Mouse (Mus musculus): ENCODE results near the gene Fxyd6.

Gene Fxyd6

DNA sequence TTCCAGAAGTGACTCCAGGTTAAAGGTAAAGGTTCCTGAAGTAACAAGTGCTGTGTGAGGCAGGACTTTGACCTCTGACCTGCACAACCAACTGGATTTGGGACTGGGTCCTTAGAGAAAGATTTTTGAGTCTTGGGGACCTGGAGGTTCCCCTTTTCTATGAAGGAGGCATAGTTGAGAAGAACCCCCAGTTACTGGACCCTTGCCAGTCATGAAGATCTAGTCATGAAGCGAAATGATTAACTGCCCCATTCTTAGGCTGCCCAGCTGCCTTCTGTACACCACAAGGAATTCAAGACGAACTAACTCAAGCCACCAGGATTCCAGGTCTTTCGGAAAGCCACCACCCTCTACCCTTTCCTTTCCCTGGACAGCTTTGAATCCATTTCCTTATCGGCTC lies 6.4 kb downstream of the Fxyd6 start:
- no peak for DNase-seq (ENCODE audit: low spot score in 2 of 2)

- no peak for DNase-seq (ENCODE audit: low spot score in 2 of 2)
Observed at GRCm38 (mm10) chr9:45376883-45377282, 6.9 kb downstream of the Fxyd6 start.

- DNase-seq (ENCODE audit: low spot score in 2 of 2), result no peak
Observed at GRCm38 (mm10) chr9:45380411-45381251, 10.6 kb downstream of the Fxyd6 start.

DNA sequence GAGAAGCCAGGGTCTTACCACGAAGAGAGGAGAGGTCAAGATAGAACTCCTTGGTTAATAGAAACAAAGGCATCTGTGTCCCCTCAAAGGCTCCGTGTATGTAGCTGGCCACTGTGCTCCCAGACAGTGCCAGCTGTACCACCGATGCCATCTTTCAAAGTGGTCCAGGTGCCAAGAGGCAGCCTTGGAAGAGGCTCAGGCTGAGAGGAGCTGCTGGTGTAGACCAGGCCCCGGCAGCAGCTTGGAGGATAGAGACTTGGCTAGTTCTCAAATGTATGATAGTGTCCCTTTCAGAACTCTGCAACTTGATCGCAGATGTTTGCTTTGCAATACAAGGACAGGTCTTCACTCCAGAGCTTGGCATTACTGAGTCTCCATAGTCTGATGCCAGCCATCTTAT lies 12.4 kb downstream of the Fxyd6 start:
- DNase-seq (ENCODE audit: low spot score in 2 of 2), result no peak

DNA sequence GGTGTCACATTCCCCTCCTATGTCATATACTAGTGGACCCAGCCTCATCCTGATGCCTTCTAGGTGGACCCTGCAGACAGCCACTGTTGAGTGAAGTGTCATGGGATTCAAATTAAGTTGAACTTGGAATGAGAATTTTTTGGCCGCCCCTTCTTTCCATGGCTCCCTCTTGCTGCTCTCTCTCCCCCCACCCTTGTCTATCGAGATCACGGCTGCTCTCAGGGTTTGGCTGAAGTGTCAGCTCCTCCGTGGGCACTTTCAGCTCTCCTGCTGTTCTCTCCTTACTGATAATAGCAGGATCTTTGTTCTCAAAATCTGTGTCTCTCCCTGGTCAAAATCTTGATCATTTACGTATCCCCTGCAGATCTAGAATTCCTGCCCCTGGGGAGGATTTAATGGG lies 12.8 kb downstream of the Fxyd6 start:
- no peak for DNase-seq (ENCODE audit: low spot score in 2 of 2)

DNA sequence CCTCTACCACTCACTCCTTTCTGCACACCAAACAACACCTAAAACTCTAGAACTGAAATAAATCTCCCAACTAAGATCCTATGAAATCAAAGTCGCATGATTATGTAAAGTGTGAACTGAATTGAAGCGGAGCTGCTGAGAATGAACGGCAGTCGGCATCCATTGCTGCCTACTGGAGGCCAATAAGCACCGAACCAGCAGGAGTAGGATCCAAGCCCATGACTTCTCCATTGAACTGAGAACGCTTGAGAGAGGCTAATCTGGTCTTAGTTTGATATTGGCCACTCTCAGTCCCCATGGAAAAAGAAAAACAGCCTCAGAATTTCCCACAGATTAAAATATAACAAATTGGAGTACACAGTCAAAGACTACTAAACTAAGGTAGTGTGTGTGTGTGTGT lies 13.9 kb downstream of the Fxyd6 start:
- no peak for DNase-seq (ENCODE audit: low spot score in 2 of 2)

DNA sequence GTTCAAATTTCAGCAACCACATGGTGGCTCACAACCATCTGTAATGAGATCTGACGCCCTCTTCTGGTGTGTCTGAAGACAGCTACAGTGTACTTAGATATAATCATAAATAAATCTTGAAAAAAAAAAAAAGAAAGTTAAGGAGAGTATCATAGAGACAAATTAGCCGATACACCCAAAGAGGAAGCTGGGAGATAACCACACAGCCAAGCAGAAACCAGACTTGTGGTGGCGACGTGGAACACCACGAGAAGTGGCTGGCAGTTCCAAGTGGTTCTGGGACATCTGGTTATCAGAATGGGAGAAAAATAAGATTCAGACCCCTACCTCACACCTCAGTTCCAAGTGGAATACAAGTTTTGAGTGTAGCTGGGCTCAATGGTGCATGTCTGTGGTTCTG lies 16.7 kb downstream of the Fxyd6 start:
- no peak for DNase-seq (ENCODE audit: low spot score in 2 of 2)

- peak; percentile 90 to 92 for DNase-seq (ENCODE audit: low spot score in 2 of 2)
Observed at GRCm38 (mm10) chr9:45388385-45388994, 18.5 kb downstream of the Fxyd6 start.

- no peak for DNase-seq (ENCODE audit: low spot score in 2 of 2)
Observed at GRCm38 (mm10) chr9:45389596-45389995, 19.6 kb downstream of the Fxyd6 start.

GRCm38 (mm10) chr9:45391299-45391698 lies 21.3 kb downstream of the Fxyd6 start:
- no peak for DNase-seq (ENCODE audit: low spot score in 2 of 2)

- DNase-seq (ENCODE audit: low spot score in 2 of 2), result no peak
Observed at GRCm38 (mm10) chr9:45395218-45395617, 25.2 kb downstream of the Fxyd6 start.

DNA sequence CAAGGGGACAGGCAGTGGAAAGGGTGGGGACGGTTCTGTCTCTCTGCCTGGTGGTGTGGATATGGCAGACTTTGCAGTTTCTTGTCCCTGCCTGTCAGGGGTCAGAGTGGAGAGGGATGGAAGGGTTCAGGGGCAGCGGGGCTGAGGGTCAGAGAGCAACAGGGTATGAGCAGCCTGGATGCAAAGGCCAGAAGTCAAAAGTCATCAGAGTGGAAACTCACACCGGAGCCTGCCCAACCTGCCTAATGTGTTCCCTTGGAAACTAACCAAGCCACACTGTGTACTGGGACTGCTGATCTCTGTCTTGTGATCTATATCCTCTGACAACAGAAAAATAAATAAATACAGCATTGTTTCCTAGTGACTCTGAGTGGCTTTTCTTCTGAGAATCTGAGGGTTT lies 25.8 kb downstream of the Fxyd6 start:
- no peak for DNase-seq (ENCODE audit: low spot score in 2 of 2)

DNA sequence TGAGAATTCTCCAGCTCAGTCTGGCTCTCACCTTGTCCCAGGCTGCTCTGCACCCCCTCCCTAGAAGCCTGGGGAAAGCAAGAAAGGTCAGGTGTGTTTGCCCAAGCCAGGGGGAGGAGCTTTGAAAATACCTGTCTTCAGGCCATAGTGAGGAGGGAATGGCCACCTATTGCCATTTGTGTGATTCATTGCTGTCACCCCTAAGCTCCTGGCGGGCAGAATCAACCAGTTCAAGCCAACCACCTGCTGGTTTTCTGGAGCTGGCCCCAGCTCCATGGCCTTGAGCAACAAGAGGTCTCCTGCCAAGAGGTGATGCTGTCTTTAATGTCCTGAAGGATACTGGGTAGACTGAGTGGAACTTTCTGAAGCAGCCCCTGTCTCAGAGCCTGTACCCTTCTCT lies 28.4 kb downstream of the Fxyd6 start:
- no peak for DNase-seq (ENCODE audit: low spot score in 2 of 2)

DNA sequence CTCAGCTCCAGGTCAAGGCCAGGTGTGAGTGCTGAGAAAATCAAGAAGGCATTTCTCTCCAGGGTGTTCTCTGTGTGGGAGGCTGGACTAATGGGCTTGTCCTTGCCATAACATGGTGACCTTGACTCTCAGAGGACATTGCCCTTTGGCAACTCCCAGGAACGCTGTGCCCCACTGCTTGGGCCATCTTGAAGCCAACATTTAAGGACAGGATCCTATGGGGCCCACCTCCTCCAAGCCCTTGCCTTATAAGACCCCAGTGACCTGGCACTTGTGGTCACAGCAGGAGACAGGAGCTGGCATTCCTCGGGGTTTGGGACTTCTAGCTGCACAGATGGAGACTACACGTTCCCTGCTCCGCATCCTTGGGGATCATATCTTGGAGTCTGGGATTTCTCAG lies 29.4 kb downstream of the Fxyd6 start, which contains the start of gene Fxyd2:
Gene Fxyd2 (plus strand): TSS at position 236 of the 400 bp plus-strand sequence.
- no peak for DNase-seq (ENCODE audit: low spot score in 2 of 2)

DNA sequence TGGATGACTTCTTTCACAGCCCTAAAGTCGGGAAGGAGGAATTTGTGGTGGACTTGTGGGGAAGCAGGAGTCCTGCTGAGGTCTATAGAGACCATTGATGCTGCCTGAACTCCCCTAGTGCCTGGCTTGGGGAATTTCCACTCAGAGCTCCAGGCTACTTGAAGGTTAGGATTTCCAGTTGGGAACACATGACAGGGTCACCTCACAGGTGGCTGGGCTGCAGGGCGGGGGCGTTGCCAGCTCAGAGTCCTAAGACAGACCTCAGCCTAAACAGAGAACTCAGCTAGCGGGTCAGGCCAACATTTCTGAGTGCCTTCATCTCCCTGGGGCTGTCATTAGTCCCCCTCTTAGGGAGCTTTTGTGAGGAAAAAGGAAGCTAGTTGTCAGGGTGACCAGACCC lies 31.9 kb downstream of the Fxyd6 start:
- DNase-seq (ENCODE audit: low spot score in 2 of 2), result no peak

DNA sequence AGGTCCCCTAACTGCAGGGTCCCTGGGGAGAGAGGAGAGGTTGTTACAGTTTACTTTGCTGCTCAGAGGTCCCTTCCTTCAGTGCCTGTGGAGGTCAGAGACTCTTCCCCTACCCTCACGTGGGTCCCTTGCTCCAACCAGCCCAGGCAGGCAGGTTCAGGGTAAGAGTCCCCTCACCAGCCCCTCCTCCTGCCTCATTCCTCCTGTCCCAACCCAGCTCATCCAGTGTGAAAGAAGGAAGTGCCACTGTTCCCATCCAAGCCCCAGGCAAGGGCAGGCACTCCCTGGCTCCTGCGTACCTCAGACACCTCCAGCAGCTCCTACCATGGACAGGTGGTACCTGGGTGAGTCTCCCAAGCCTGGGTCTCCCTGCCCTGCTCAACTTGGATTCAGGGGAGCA lies 33.0 kb downstream of the Fxyd6 start:
- DNase-seq (ENCODE audit: low spot score in 2 of 2), result no peak

- DNase-seq (ENCODE audit: low spot score in 2 of 2), result no peak
Observed at GRCm38 (mm10) chr9:45405694-45406093, 35.7 kb downstream of the Fxyd6 start.

DNA sequence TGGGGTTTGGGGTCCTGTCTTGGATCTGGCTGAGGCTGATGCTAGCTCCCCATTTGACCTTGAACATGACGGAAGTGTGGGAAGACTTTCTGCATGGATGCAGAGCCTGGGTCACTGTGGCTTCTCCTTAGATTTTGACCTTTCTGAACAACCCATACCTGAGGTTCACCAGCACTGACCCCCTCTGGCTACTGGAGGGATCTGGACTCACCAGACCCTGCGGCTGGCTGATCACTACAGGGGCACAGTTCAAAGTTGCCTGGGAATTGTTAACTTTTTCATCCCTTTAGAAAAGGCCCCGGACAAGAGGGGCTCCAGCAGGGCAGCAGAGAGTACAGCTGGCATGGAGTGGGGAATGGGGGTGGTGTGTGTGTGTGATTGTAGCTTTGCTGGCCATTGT lies 36.8 kb downstream of the Fxyd6 start:
- DNase-seq (ENCODE audit: low spot score in 2 of 2), result no peak

- DNase-seq (ENCODE audit: low spot score in 2 of 2), result peak; percentile 65 to 80
Observed at GRCm38 (mm10) chr9:45407706-45408675, 38.0 kb downstream of the Fxyd6 start.

DNA sequence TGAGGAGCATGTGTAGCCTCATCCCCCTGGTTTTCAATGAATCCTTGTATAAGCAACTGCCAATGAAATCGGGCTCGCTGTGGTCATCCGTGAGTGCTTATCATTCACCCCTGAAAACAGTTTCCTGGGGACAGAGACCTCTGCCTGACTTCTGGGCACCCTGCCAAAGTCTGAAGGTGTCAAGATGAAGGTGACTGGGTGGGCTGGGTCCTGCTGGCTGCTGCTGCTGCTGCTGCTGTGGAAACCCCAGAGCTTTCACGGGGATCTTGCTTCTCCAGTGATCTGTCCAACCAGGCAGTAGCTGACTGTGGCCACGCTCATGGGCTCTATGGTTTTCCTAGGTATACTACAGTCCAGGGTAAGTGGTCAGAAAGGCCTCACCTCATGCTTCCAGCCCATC lies 40.2 kb downstream of the Fxyd6 start:
- no peak for DNase-seq (ENCODE audit: low spot score in 2 of 2)

DNA sequence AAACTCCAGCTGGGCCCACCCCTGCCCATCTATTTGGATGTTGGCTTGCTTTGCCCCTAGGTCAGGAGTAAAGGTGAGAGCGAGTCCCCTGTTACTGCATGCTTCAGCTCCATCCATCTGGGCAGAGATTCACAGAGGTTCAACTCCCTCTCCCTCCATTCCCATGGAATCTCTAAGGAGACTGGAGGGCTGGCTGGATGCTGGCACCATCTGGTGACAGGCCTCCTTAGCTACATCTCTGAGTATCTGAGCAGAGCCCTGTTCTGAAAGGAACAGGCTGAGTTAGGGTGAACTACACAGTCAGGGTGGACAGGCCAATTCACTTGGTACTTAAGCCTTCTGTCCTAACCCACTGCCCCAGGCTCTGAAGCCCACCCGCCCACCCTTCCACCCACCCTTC lies 40.6 kb downstream of the Fxyd6 start:
- DNase-seq (ENCODE audit: low spot score in 2 of 2), result no peak

GRCm38 (mm10) chr9:45411111-45411510 lies 41.1 kb downstream of the Fxyd6 start:
- DNase-seq (ENCODE audit: low spot score in 2 of 2), result no peak
